Mouse (Mus musculus): ENCODE results near the gene Abtb2.

GRCm38 (mm10) chr2:103703336-103703735 lies 137.2 kb downstream of the Abtb2 start:
- TF ChIP-seq EP300 (IDR thresholded peaks at IDR 0.05; ENCODE audit: insufficient read depth, low read depth, low read length) (no peak), CTCF (IDR thresholded peaks at IDR 0.05) (no peak), POLR2A (IDR thresholded peaks at IDR 0.05; ENCODE audit: insufficient read depth, low read depth, low read length) (no peak)
